Mouse (Mus musculus) heart, embryonic 14.5 days (tissue): ENCODE results near the gene Usp35. TPM values are rescaled to one million over a fixed set of nuclear protein-coding genes. Genes with fewer than 3 reads are reported as not detected.

ENCODE experiments used
- ATAC-seq: fragments of 200-750 bp; cut with Nextera tagmentation; 2 replicates; pipeline ENCODE4 v1.8.0; 2017; ENCODE audit warnings: low read depth, moderate TSS enrichment; ENCODE audit not compliant: insufficient number of reproducible peaks, insufficient read depth, low FRiP score
- H3K27ac ChIP-seq, 2 experiments: fragments of 200-500 bp in 1 of 2; fragments of 300-500 bp in 1 of 2; sonication (generic) in 1 of 2; replicated peaks in 1 of 2; 2 replicates each; pipeline ENCODE4 v1.5.1; 2012 to 2014; ENCODE audit warnings: low read depth in 2 of 2, low read length in 2 of 2, control low read depth in 1 of 2, mild to moderate bottlenecking in 1 of 2, mixed read lengths in 1 of 2; ENCODE audit not compliant: control insufficient read depth in 1 of 2, insufficient read depth in 1 of 2
- H3K27me3 ChIP-seq: fragments of 300-500 bp; sonication (generic); 2 replicates; pipeline ENCODE4 v1.6.1; 2014; ENCODE audit warnings: mild to moderate bottlenecking, low read length, control low read depth; ENCODE audit not compliant: control insufficient read depth, insufficient read depth
- H3K36me3 ChIP-seq: fragments of 300-500 bp; sonication (generic); 2 replicates; pipeline ENCODE4 v1.6.1; 2014; ENCODE audit warnings: mild to moderate bottlenecking, control low read depth, low read length, mixed read lengths; ENCODE audit not compliant: control insufficient read depth, insufficient read depth
- H3K4me1 ChIP-seq, 2 experiments: fragments of 200-500 bp in 1 of 2; fragments of 300-500 bp in 1 of 2; sonication (generic) in 1 of 2; 2 replicates each; pipeline ENCODE4 v1.6.1; 2012 to 2014; ENCODE audit warnings: low read length in 2 of 2, control low read depth in 1 of 2, mixed read lengths in 1 of 2; ENCODE audit not compliant: control insufficient read depth in 2 of 2, insufficient read depth in 2 of 2
- H3K4me2 ChIP-seq: fragments of 300-500 bp; sonication (generic); 2 replicates; pipeline ENCODE4 v1.6.1; 2014; ENCODE audit warnings: mild to moderate bottlenecking, low read length
- H3K4me3 ChIP-seq, 2 experiments: fragments of 200-500 bp in 1 of 2; fragments of 300-500 bp in 1 of 2; sonication (generic) in 1 of 2; 2 replicates each; pipeline ENCODE4 v1.5.1; 2012 to 2014; ENCODE audit warnings: low read length in 2 of 2, mild to moderate bottlenecking in 2 of 2, control low read depth in 1 of 2, low read depth in 1 of 2, moderate library complexity in 1 of 2; ENCODE audit not compliant: control insufficient read depth in 1 of 2, insufficient read depth in 1 of 2
- H3K9ac ChIP-seq: fragments of 300-500 bp; sonication (generic); 2 replicates; pipeline ENCODE4 v1.6.1; 2014; ENCODE audit warnings: mild to moderate bottlenecking, low read length
- H3K9me3 ChIP-seq: fragments of 300-500 bp; sonication (generic); 2 replicates; pipeline ENCODE4 v1.6.1; 2016; ENCODE audit warnings: low read length, control low read depth; ENCODE audit not compliant: control insufficient read depth
- WGBS: fragments of 180-500 bp; shearing (Covaris S2); extraction: QIAGEN DNeasy Blood & Tissue Kit; methylation state at CpG from one replicate; pipeline ENCODE4 v1.1.7; 2014; 5-methylcytosine and 5-hydroxymethylcytosine counted together
- polyA plus RNA-seq: library from polyadenylated mRNA; unstranded; fragments of >200 nt; fragmentation: Nextera tagmentation; extraction: Ambion mirVana; gene quantifications from 2 replicates; pipeline ENCODE4 v1.2.1, GENCODE M21; 2014

Gene Usp35
- polyA plus RNA-seq, 1 experiment from 2014 or later = 1.6 TPM

- Histone ChIP-seq H3K4me3 (no peak overlapping the region), H3K4me1 (0 out of 4 replicates have a peak, but pooled peaks cover 0 to 4% of the 10 kb centered on the region in 2 experiments), H3K27me3 (no peaks in the 10 kb centered on the region), H3K4me2 (no peak overlapping the region), H3K36me3 (peaks cover 45% of the 10 kb centered on the region), H3K9ac (no peak overlapping the region), H3K9me3 (no peaks in the 10 kb centered on the region), H3K27ac (no peak overlapping the region)
- no peak for ATAC-seq
- 84% methylated on average over 6 of the region's 6 CpGs for WGBS
These were observed 32.9 kb downstream of the Usp35 start for GRCm38 (mm10) chr7:97298943-97299342.

- H3K27me3 ChIP-seq = no peaks in the 10 kb centered on the region
- no peak overlapping the region for H3K27ac ChIP-seq
- H3K36me3 ChIP-seq = peaks cover 39% of the 10 kb centered on the region
- 0 out of 4 replicates have a peak, but pooled peaks cover 0 to 4% of the 10 kb centered on the region in 2 experiments for H3K4me1 ChIP-seq
- H3K4me3 ChIP-seq = no peak overlapping the region
- no peaks in the 10 kb centered on the region for H3K9me3 ChIP-seq
- 95% methylated on average over 2 of the region's 2 CpGs for WGBS
- ATAC-seq = no peak
- no peak overlapping the region for H3K4me2 ChIP-seq
- H3K9ac ChIP-seq = no peak overlapping the region
These were observed 33.5 kb downstream of the Usp35 start for GRCm38 (mm10) chr7:97298279-97298678.

- 2% methylated on average over 2 of the region's 2 CpGs for WGBS
- H3K27me3 ChIP-seq = no peaks in the 10 kb centered on the region
- no peak overlapping the region for H3K4me3 ChIP-seq
- no peak overlapping the region for H3K27ac ChIP-seq
- no peak overlapping the region for H3K4me2 ChIP-seq
- ATAC-seq = no peak
- H3K4me1 ChIP-seq = 0 out of 4 replicates have a peak, but pooled peaks cover 0 to 4% of the 10 kb centered on the region in 2 experiments
- no peaks in the 10 kb centered on the region for H3K9me3 ChIP-seq
- no peak overlapping the region for H3K9ac ChIP-seq
- peaks cover 31% of the 10 kb centered on the region for H3K36me3 ChIP-seq
These were observed 34.4 kb downstream of the Usp35 start for GRCm38 (mm10) chr7:97297466-97297865.

- Histone ChIP-seq H3K36me3 (peaks cover 26% of the 10 kb centered on the region), H3K4me3 (no peak overlapping the region), H3K4me1 (0 out of 4 replicates have a peak, but pooled peaks cover 0 to 4% of the 10 kb centered on the region in 2 experiments), H3K4me2 (no peak overlapping the region), H3K27me3 (no peaks in the 10 kb centered on the region), H3K27ac (no peak overlapping the region), H3K9ac (no peak overlapping the region), H3K9me3 (no peaks in the 10 kb centered on the region)
- no peak for ATAC-seq
- WGBS = 46% methylated on average over 2 of the region's 2 CpGs
These were observed 34.8 kb downstream of the Usp35 start for GRCm38 (mm10) chr7:97296986-97297385.

GRCm38 (mm10) chr7:97271068-97271467 lies 60.8 kb downstream of the Usp35 start:
- Histone ChIP-seq H3K27me3 (no peaks in the 10 kb centered on the region), H3K9ac (no peak overlapping the region), H3K9me3 (no peaks in the 10 kb centered on the region), H3K4me2 (no peak overlapping the region), H3K27ac (no peak overlapping the region), H3K4me3 (no peak overlapping the region), H3K4me1 (peaks cover 0 to 4% of the 10 kb centered on the region in 2 experiments; a peak in 1 of 4 replicates), H3K36me3 (peaks cover 7% of the 10 kb centered on the region; the same call in 1 of the 2 replicates)
- 86% methylated on average over 1 of the region's 1 CpGs for WGBS
- no peak for ATAC-seq

GRCm38 (mm10) chr7:97270367-97270766 lies 61.5 kb downstream of the Usp35 start:
- Histone ChIP-seq H3K9me3 (no peaks in the 10 kb centered on the region), H3K27ac (no peak overlapping the region), H3K4me2 (no peak overlapping the region), H3K27me3 (no peaks in the 10 kb centered on the region), H3K36me3 (peaks cover 7% of the 10 kb centered on the region; the same call in 1 of the 2 replicates), H3K4me1 (peaks cover 0 to 4% of the 10 kb centered on the region in 2 experiments; a peak in 1 of 4 replicates), H3K4me3 (no peak overlapping the region), H3K9ac (no peak overlapping the region)
- ATAC-seq = peak; percentile 66; the same call in 1 of the 2 replicates

GRCm38 (mm10) chr7:97262541-97262940 lies 69.3 kb downstream of the Usp35 start:
- H3K4me2 ChIP-seq = no peak overlapping the region
- no peaks in the 10 kb centered on the region for H3K9me3 ChIP-seq
- no peak overlapping the region for H3K4me3 ChIP-seq
- H3K4me1 ChIP-seq = no peaks in the 10 kb centered on the region; a peak in 1 of 4 replicates
- H3K36me3 ChIP-seq = no peaks in the 10 kb centered on the region
- no peak overlapping the region for H3K9ac ChIP-seq
- peak overlapping the region; percentile 35 to 61; a peak in 2 of 4 replicates for H3K27ac ChIP-seq
- ATAC-seq = peak; percentile 85
- no peaks in the 10 kb centered on the region for H3K27me3 ChIP-seq
- WGBS = 27% methylated on average over 1 of the region's 1 CpGs
